Mouse (Mus musculus) stomach, postnatal 0 days (tissue): Measurements from ENCODE around the gene Rpl23a.

Source experiments
- CTCF ChIP-seq: IDR thresholded peaks from 2 replicates; pipeline ENCODE4 v1.5.1; 2016; ENCODE audit warnings: antibody characterized with exemption, low read depth, mild to moderate bottlenecking, moderate library complexity
- EP300 ChIP-seq: optimal IDR thresholded peaks from 2 replicates; pipeline ENCODE3; 2016; ENCODE audit warnings: antibody characterized with exemption

GRCm38 (mm10) chr11:78138023-78138422, 45.4 kb downstream of the Rpl23a start:
- no peak for TF ChIP-seq CTCF
- TF ChIP-seq EP300: no peak
